Mouse (Mus musculus) ovary, adult 10 weeks (tissue): ENCODE data around the gene Sit1. TPM values are rescaled to one million over a fixed set of nuclear protein-coding genes. Genes with fewer than 3 reads are reported as not detected.

ENCODE experiments used
- polyA plus RNA-seq: library from polyadenylated mRNA; stranded (reverse); fragments of 350-450 nt; fragmentation: Illumina TruSeq; extraction: RNeasy Lipid Tissue Mini Kit (QIAGEN cat#74804); gene quantifications from one replicate; pipeline ENCODE4 v1.2.3, GENCODE M21; 2014

Gene Sit1
- polyA plus RNA-seq, result not detected

GRCm38 (mm10) chr4:43483535-43484091 lies at the start of gene Sit1:
TSS of gene Sit1 (minus strand) at chr4:43483734.

DNA sequence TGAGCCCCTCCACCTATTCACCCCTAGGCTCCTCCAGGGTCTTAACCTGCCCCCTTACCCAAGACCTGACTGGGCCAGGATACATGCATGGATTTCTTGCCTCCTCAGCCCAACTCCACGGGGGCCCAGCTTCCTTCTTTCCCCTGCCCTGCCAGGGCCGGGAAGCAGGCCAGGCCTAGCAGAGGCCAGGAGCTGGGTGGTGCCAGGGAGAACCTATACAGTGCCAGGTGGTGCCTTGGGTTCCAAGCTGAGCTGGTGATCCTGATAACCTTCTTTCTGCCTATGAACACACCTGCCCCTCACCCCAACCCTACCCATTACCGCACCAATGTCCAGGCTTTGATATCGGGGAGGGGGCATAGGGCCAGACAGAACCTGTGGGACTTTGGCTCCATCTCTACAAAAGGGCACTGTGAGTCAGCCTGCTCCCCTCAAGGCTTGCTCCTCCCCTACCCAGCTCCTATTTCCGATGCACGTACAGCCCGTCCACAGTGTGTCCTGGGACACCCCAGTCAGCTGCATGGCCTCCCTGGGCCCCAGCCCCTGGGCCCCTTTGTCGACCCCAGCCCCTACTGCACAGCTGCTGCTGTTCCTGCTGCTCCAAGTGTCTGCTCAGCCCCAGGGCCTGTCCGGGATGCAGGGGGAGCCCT lies 23.1 kb upstream of the Sit1 start, which contains the start of gene Car9:
Gene Car9, plus strand, starts transcription at position 431 of the 650 bp plus-strand sequence.

GRCm38 (mm10) chr4:43499407-43500333 lies 16.1 kb upstream of the Sit1 start, which contains the start of gene Arhgef39:
TSS of gene Arhgef39 (minus strand) at chr4:43499695.

GRCm38 (mm10) chr4:43492821-43493185 lies 9.3 kb upstream of the Sit1 start, which contains the start of gene Ccdc107:
TSS of gene Ccdc107 (plus strand) at chr4:43492900.

GRCm38 (mm10) chr4:43454041-43454836 lies 29.3 kb downstream of the Sit1 start, which contains the start of gene Cd72:
TSS of gene Cd72 (minus strand) at chr4:43454628.

GRCm38 (mm10) chr4:43441639-43442038 lies 41.9 kb downstream of the Sit1 start, which contains the start of gene Tesk1:
TSS of gene Tesk1 (plus strand) at chr4:43441939.

Other genes with a start within 250 kb of the Sit1 start
- 0.23 TPM for gene Atp8b5, start 216.6 kb downstream of the Sit1 start, polyA plus RNA-seq
- gene Rusc2, start 101.8 kb downstream of the Sit1 start, polyA plus RNA-seq, result 0.63 TPM
- gene Fam166b, start 54.6 kb downstream of the Sit1 start, polyA plus RNA-seq, result 1.1 TPM
- gene Tesk1, start 41.8 kb downstream of the Sit1 start, polyA plus RNA-seq, result 0.31 TPM
- gene Cd72, start 29.1 kb downstream of the Sit1 start, polyA plus RNA-seq, result 2.5 TPM
- gene Ccdc107, start 9.2 kb upstream of the Sit1 start, polyA plus RNA-seq, result 2.1 TPM
- gene Arhgef39, start 16.0 kb upstream of the Sit1 start, polyA plus RNA-seq, result 6.7 TPM
- gene Car9, start 23.2 kb upstream of the Sit1 start, polyA plus RNA-seq, result 2.3 TPM
- 58.0 TPM for gene Tpm2, start 40.0 kb upstream of the Sit1 start, polyA plus RNA-seq
- gene Creb3, start 78.6 kb upstream of the Sit1 start, polyA plus RNA-seq, result 10.5 TPM
- 291 TPM for gene Tln1, start 79.0 kb upstream of the Sit1 start, polyA plus RNA-seq
- gene Rgp1, start 95.0 kb upstream of the Sit1 start, polyA plus RNA-seq, result 3.4 TPM
- 2.5 TPM for gene Gba2, start 95.1 kb upstream of the Sit1 start, polyA plus RNA-seq
- gene Msmp, start 100.8 kb upstream of the Sit1 start, polyA plus RNA-seq, result not detected
- 21.7 TPM for gene Npr2, start 148.2 kb upstream of the Sit1 start, polyA plus RNA-seq
- gene Spag8, start 169.9 kb upstream of the Sit1 start, polyA plus RNA-seq, result not detected
- gene Hint2, start 172.7 kb upstream of the Sit1 start, polyA plus RNA-seq, result 2.4 TPM
- gene Tmem8b, start 185.2 kb upstream of the Sit1 start, polyA plus RNA-seq, result 5.4 TPM
- gene Fam221b, start 185.4 kb upstream of the Sit1 start, polyA plus RNA-seq, result 0.14 TPM
- gene Olfr70, start 217.1 kb upstream of the Sit1 start, polyA plus RNA-seq, result not detected
- not detected for gene Olfr71, start 226.5 kb upstream of the Sit1 start, polyA plus RNA-seq
- not detected for gene Hrct1, start 243.5 kb upstream of the Sit1 start, polyA plus RNA-seq
- gene Spaar, start 246.3 kb upstream of the Sit1 start, polyA plus RNA-seq, result 0.37 TPM